17 mouse cellular contexts compared by ENCODE assay signal in the genomic region with DNA sequence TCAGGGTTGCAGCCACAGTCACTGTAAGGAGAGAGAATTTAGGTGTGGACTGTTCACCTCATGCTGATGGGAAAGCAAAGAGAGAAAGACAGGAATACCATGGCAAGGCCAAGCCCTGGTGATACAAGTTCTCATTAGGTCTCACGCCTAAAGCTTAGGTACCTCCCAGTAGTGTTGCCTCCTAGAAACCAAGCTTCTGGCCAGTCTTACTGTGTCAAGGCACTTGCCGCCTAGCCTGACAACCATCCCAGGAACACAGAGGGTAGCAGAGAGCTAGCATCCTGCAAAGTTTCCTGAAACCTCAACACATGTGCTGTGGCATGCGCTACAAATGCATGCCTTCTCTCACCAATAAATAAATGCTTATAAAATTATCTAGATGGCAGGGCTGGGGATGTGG. TPM values are rescaled to one million over a fixed set of nuclear protein-coding genes. Genes with fewer than 3 reads are reported as not detected.
DNase-seq lines count a peak whose midpoint lies in the region; ATAC-seq and TF ChIP-seq lines count a peak whose summit lies in the region.
"Had no signal": no experiment of that assay in that cellular context is flagged by ENCODE, and none has a peak within 500 bp of the region (broad histone marks: within the 10 kb centered on the region; RNA-seq: fewer than 3 reads in every experiment).

No protein-coding gene starts in this region.

- H3K36me3 ChIP-seq in embryonic facial prominence, embryonic 13.5 days: no peaks in the 10 kb centered on the region
- H3K36me3 ChIP-seq in embryonic facial prominence, embryonic 10.5 days (replicated peaks): no peaks in the 10 kb centered on the region
- no peaks in the 10 kb centered on the region for H3K36me3 ChIP-seq in kidney, postnatal 0 days (ENCODE audit: insufficient read depth, low read length)
- no peaks in the 10 kb centered on the region for H3K36me3 ChIP-seq in midbrain, embryonic 11.5 days (ENCODE audit: control insufficient read depth, insufficient read depth, low read length)
- no peaks in the 10 kb centered on the region for H3K36me3 ChIP-seq in midbrain, postnatal 0 days (ENCODE audit: insufficient read depth, low read length)
- H3K36me3 ChIP-seq in stomach, embryonic 15.5 days: no peaks in the 10 kb centered on the region
- H3K36me3 ChIP-seq: heart, embryonic 12.5 days; liver, embryonic 13.5 days; midbrain, embryonic 15.5 days had no signal

- no peaks in the 10 kb centered on the region; the same call in 1 of the 2 replicates for H3K9me3 ChIP-seq in embryonic facial prominence, embryonic 13.5 days
- H3K9me3 ChIP-seq in embryonic facial prominence, embryonic 10.5 days: no peaks in the 10 kb centered on the region
- H3K9me3 ChIP-seq in kidney, postnatal 0 days (replicated peaks; ENCODE audit: low read length): no peaks in the 10 kb centered on the region
- H3K9me3 ChIP-seq in midbrain, embryonic 11.5 days (ENCODE audit: control insufficient read depth, low read length): no peaks in the 10 kb centered on the region
- H3K9me3 ChIP-seq in midbrain, postnatal 0 days (ENCODE audit: low read length): no peaks in the 10 kb centered on the region
- H3K9me3 ChIP-seq in stomach, embryonic 15.5 days: no peaks in the 10 kb centered on the region
- H3K9me3 ChIP-seq: midbrain, embryonic 15.5 days had no signal

- no peak for DNase-seq in embryonic facial prominence, embryonic 10.5 days (ENCODE audit: low spot score)
- DNase-seq in kidney, postnatal 0 days (ENCODE audit: low spot score): no peak
- no peak for DNase-seq in kidney, postnatal 25 days
- DNase-seq in midbrain, embryonic 11.5 days (ENCODE audit: low spot score, missing footprints): peak; percentile 79
- DNase-seq in midbrain, postnatal 0 days (ENCODE audit: low spot score): no peak
- no peak for DNase-seq in layer of hippocampus, postnatal 36 days
- DNase-seq: embryo, embryonic 11 days; forebrain, postnatal 0 days; liver, embryonic 13.5 days; right cerebral cortex, postnatal 4 days; thymus, postnatal 4 days had no signal

- H3K4me3 ChIP-seq in embryonic facial prominence, embryonic 13.5 days: no peak overlapping the region
- no peak overlapping the region for H3K4me3 ChIP-seq in embryonic facial prominence, embryonic 10.5 days
- H3K4me3 ChIP-seq in kidney, postnatal 0 days (replicated peaks; ENCODE audit: low read depth, low read length): no peak overlapping the region
- H3K4me3 ChIP-seq in midbrain, embryonic 11.5 days (ENCODE audit: low read depth, low read length): no peak overlapping the region
- no peak overlapping the region for H3K4me3 ChIP-seq in midbrain, postnatal 0 days (ENCODE audit: low read depth, low read length)
- no peak overlapping the region for H3K4me3 ChIP-seq in stomach, embryonic 15.5 days (replicated peaks)
- H3K4me3 ChIP-seq: heart, embryonic 12.5 days; liver, embryonic 13.5 days; midbrain, embryonic 15.5 days had no signal

- 94% methylated on average over 3 of the region's 3 CpGs for WGBS in embryonic facial prominence, embryonic 13.5 days
- 90% methylated on average over 3 of the region's 3 CpGs for WGBS in embryonic facial prominence, embryonic 10.5 days
- WGBS in kidney, postnatal 0 days: 87% methylated on average over 3 of the region's 3 CpGs
- 94% methylated on average over 3 of the region's 3 CpGs for WGBS in midbrain, embryonic 11.5 days
- 94% methylated on average over 3 of the region's 3 CpGs for WGBS in midbrain, postnatal 0 days
- WGBS in stomach, embryonic 15.5 days: 86% methylated on average over 3 of the region's 3 CpGs

- no peaks in the 10 kb centered on the region for H3K27me3 ChIP-seq in embryonic facial prominence, embryonic 13.5 days
- no peaks in the 10 kb centered on the region for H3K27me3 ChIP-seq in embryonic facial prominence, embryonic 10.5 days (replicated peaks; ENCODE audit: low read depth, poor library complexity, severe bottlenecking)
- no peaks in the 10 kb centered on the region for H3K27me3 ChIP-seq in kidney, postnatal 0 days (ENCODE audit: insufficient read depth, low read length)
- H3K27me3 ChIP-seq in midbrain, embryonic 11.5 days (ENCODE audit: control insufficient read depth, insufficient read depth, low read length): no peaks in the 10 kb centered on the region
- no peaks in the 10 kb centered on the region for H3K27me3 ChIP-seq in midbrain, postnatal 0 days (ENCODE audit: insufficient read depth, low read length)
- H3K27me3 ChIP-seq in stomach, embryonic 15.5 days (replicated peaks): no peaks in the 10 kb centered on the region
- H3K27me3 ChIP-seq: heart, embryonic 12.5 days; liver, embryonic 13.5 days; midbrain, embryonic 15.5 days had no signal

- no peak for TF ChIP-seq CTCF in kidney, postnatal 0 days (IDR thresholded peaks at IDR 0.05; ENCODE audit: low read depth)
- TF ChIP-seq CTCF in midbrain, postnatal 0 days (IDR thresholded peaks at IDR 0.05): no peak

- no peak for ATAC-seq in embryonic facial prominence, embryonic 13.5 days (ENCODE audit: insufficient number of reproducible peaks, insufficient read depth, low FRiP score, low TSS enrichment, low read depth)
- no peak for ATAC-seq in kidney, postnatal 0 days (replicated peaks; ENCODE audit: low FRiP score, low read depth)
- no peak for ATAC-seq in midbrain, embryonic 11.5 days (ENCODE audit: low FRiP score)
- ATAC-seq in midbrain, postnatal 0 days (ENCODE audit: low FRiP score): no peak
- no peak for ATAC-seq in stomach, embryonic 15.5 days (ENCODE audit: insufficient read depth, low FRiP score, low read depth)
- ATAC-seq: forebrain, postnatal 0 days; midbrain, embryonic 15.5 days had no signal

- 0 out of 2 replicates have a peak overlapping the region, but pooled peaks have one; percentile 39 for H3K4me2 ChIP-seq in embryonic facial prominence, embryonic 13.5 days
- no peak overlapping the region for H3K4me2 ChIP-seq in kidney, postnatal 0 days (ENCODE audit: low read length)
- H3K4me2 ChIP-seq in midbrain, embryonic 11.5 days: no peak overlapping the region
- no peak overlapping the region for H3K4me2 ChIP-seq in midbrain, postnatal 0 days (ENCODE audit: low read depth, low read length, poor library complexity, severe bottlenecking)
- no peak overlapping the region for H3K4me2 ChIP-seq in stomach, embryonic 15.5 days
- H3K4me2 ChIP-seq: midbrain, embryonic 15.5 days had no signal

- no peak overlapping the region for H3K9ac ChIP-seq in embryonic facial prominence, embryonic 13.5 days
- no peak overlapping the region for H3K9ac ChIP-seq in kidney, postnatal 0 days (ENCODE audit: low read depth, low read length)
- no peak overlapping the region for H3K9ac ChIP-seq in midbrain, embryonic 11.5 days (ENCODE audit: low read length)
- no peak overlapping the region for H3K9ac ChIP-seq in midbrain, postnatal 0 days (replicated peaks; ENCODE audit: low read length, poor library complexity, severe bottlenecking)
- no peak overlapping the region for H3K9ac ChIP-seq in stomach, embryonic 15.5 days
- H3K9ac ChIP-seq: forebrain, postnatal 0 days; heart, embryonic 12.5 days; liver, embryonic 13.5 days; midbrain, embryonic 15.5 days had no signal

- H3K27ac ChIP-seq in embryonic facial prominence, embryonic 13.5 days: 0 out of 2 replicates have a peak overlapping the region, but pooled peaks have one; percentile 51
- H3K27ac ChIP-seq in embryonic facial prominence, embryonic 10.5 days (replicated peaks): no peak overlapping the region
- peak overlapping the region; percentile 79 for H3K27ac ChIP-seq in kidney, postnatal 0 days
- no peak overlapping the region for H3K27ac ChIP-seq in midbrain, embryonic 11.5 days (ENCODE audit: low read depth, low read length)
- no peak overlapping the region for H3K27ac ChIP-seq in midbrain, postnatal 0 days (ENCODE audit: low read depth, low read length)
- peak overlapping the region; percentile 77; the same call in 1 of the 2 replicates for H3K27ac ChIP-seq in stomach, embryonic 15.5 days
- H3K27ac ChIP-seq: liver, embryonic 13.5 days; midbrain, embryonic 15.5 days had no signal

- H3K4me1 ChIP-seq in embryonic facial prominence, embryonic 13.5 days: peaks cover 14% of the 10 kb centered on the region
- peaks cover 9% of the 10 kb centered on the region for H3K4me1 ChIP-seq in embryonic facial prominence, embryonic 10.5 days
- peaks cover 12% of the 10 kb centered on the region; the same call in 1 of the 2 replicates for H3K4me1 ChIP-seq in kidney, postnatal 0 days (replicated peaks; ENCODE audit: insufficient read depth, low read length)
- H3K4me1 ChIP-seq in midbrain, embryonic 11.5 days (ENCODE audit: control insufficient read depth, insufficient read depth, low read length): no peaks in the 10 kb centered on the region
- H3K4me1 ChIP-seq in midbrain, postnatal 0 days (ENCODE audit: insufficient read depth, low read length): no peaks in the 10 kb centered on the region
- peaks cover 10% of the 10 kb centered on the region for H3K4me1 ChIP-seq in stomach, embryonic 15.5 days
- H3K4me1 ChIP-seq: heart, embryonic 12.5 days; midbrain, embryonic 15.5 days had no signal

RNA-seq across cellular contexts. Expression of a gene that starts 11.6 kb away (rescaled TPM):
- 0.51 and 0.54 TPM in 2 replicates for polyA plus RNA-seq in embryonic facial prominence, embryonic 13.5 days (2015; fragmentation: Nextera tagmentation; extraction: Ambion mirVana)
- polyA plus RNA-seq in embryonic facial prominence, embryonic 10.5 days (2016; fragmentation: Nextera tagmentation; extraction: Ambion mirVana): 0.15 and 0.27 TPM in 2 replicates
- 0.78 and 0.88 TPM in 2 replicates for polyA plus RNA-seq in kidney, postnatal 0 days (2015; fragmentation: Nextera tagmentation; extraction: Ambion mirVana)
- polyA plus RNA-seq in midbrain, embryonic 11.5 days (2014; fragmentation: Nextera tagmentation; extraction: Ambion mirVana): 0.44 and 0.74 TPM in 2 replicates
- 11.2 and 17.2 TPM in 2 replicates for total RNA-seq in midbrain, postnatal 0 days (2014; rRNA removed)
- polyA plus RNA-seq in midbrain, postnatal 0 days (2015; fragmentation: Nextera tagmentation; extraction: Ambion mirVana): 9.3 and 12.4 TPM in 2 replicates
- polyA plus RNA-seq in stomach, embryonic 15.5 days (2015; fragmentation: Nextera tagmentation; extraction: Ambion mirVana): 0.98 and 1.3 TPM in 2 replicates
- total RNA-seq in layer of hippocampus, postnatal 36 days (2021): 10 to 100 TPM; 22.7 to 25.0 TPM
- total RNA-seq: heart, postnatal 4 days; megakaryocyte progenitor cell, adult 5-6 weeks had no signal
- polyA plus RNA-seq: heart, embryonic 12.5 days had no signal

RNA-seq across cellular contexts. Expression of a gene that starts 56.3 kb away (rescaled TPM):
- polyA plus RNA-seq in embryonic facial prominence, embryonic 13.5 days (2015; fragmentation: Nextera tagmentation; extraction: Ambion mirVana): 26.5 and 29.6 TPM in 2 replicates
- polyA plus RNA-seq in embryonic facial prominence, embryonic 10.5 days (2016; fragmentation: Nextera tagmentation; extraction: Ambion mirVana): 25.0 and 26.3 TPM in 2 replicates
- polyA plus RNA-seq in kidney, postnatal 0 days (2015; fragmentation: Nextera tagmentation; extraction: Ambion mirVana): 13.2 and 14.1 TPM in 2 replicates
- polyA plus RNA-seq in midbrain, embryonic 11.5 days (2014; fragmentation: Nextera tagmentation; extraction: Ambion mirVana): 20.7 and 21.8 TPM in 2 replicates
- 32.1 and 44.1 TPM in 2 replicates for total RNA-seq in midbrain, postnatal 0 days (2014; rRNA removed)
- 20.8 and 22.6 TPM in 2 replicates for polyA plus RNA-seq in midbrain, postnatal 0 days (2015; fragmentation: Nextera tagmentation; extraction: Ambion mirVana)
- polyA plus RNA-seq in stomach, embryonic 15.5 days (2015; fragmentation: Nextera tagmentation; extraction: Ambion mirVana): 23.9 and 28.2 TPM in 2 replicates
- 100 to 1,000 TPM in 1 of 2 experiments, 10 to 100 TPM in 1; 96.1 to 121 TPM for total RNA-seq in layer of hippocampus, postnatal 36 days (2021)

Comparison
In these comparisons a context has a peak if more than half of its experiments do, and no peak if none do; other contexts are left out.
1. H3K27ac ChIP-seq: peak in embryonic facial prominence, embryonic 13.5 days (single experiment), kidney, postnatal 0 days (single experiment) and stomach, embryonic 15.5 days (single experiment); none in embryonic facial prominence, embryonic 10.5 days (single experiment), midbrain, embryonic 11.5 days (single experiment) and midbrain, postnatal 0 days (single experiment).